Mouse (Mus musculus): Measurements from ENCODE around the gene Tstd2. TPM values are rescaled to one million over a fixed set of nuclear protein-coding genes. Genes with fewer than 3 reads are reported as not detected.

Gene Tstd2
- total and polyA plus RNA-seq, 2 experiments from 2014 or later, result 18.5 to 20.2 TPM

DNA sequence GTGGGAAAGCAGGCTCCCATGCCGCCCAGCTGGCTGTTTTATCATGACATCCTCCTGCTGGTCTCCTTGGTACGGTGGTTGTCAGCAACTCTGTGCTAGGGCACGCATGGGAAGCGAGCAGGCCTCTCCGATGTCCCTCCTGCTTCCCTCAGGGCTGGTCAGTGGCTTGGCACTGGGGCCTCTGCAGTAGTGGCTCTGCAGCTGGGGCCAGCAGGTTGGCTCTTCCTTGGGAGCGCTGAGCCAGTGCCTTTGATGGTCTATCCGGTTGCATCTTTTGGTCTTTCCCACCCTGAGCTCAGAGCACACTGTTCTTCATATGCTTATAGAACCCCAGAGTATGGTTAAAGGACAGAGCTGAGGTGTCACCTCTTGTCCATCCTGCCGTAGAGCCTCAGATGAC, 28.4 kb downstream of the Tstd2 start:
- H3K36me3 ChIP-seq (ENCODE audit: insufficient read depth, low read length), result peaks cover 7% of the 10 kb centered on the region
- 91% methylated on average over 8 of the region's 8 CpGs for WGBS
- ATAC-seq, result no peak

DNA sequence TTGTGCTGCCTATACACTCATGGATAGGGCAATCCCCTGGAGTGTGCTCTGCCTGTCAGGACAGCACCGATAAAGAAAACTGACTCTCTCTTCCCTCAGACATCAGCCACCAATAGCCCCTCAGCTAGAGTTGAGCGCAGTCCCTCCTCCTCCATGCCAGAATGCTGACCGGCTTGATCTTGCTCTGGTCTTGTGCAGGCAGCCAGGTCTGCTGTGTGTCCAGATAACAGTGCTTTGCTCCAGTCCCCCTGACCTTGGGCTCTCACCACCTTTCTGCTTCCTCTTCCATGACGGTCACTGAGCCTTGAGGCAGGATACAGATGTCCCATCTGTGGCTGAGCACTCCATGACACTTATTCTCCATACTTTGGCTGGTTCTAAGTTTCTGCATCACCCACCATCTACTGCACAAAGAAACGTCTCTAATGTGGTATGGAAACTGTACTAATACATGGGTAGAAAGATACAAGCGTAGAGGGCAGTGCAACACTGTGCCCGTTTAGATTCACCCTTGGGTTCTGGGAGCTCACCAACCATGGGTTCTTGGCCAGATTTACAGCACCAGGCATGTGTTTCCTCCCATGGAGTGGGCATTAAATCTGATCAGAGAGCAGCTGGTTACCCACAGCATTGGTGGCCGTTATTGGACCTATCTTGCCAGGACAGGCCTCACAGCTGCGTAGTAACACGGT, 36.3 kb downstream of the Tstd2 start:
- H3K36me3 ChIP-seq (ENCODE audit: insufficient read depth, low read length), result no peaks in the 10 kb centered on the region
- no peak overlapping the region for H3K9ac ChIP-seq (replicated peaks; ENCODE audit: low read length)
- 83% methylated on average over 10 of the region's 10 CpGs for WGBS
- H3K27me3 ChIP-seq (ENCODE audit: insufficient read depth, low read length), result no peaks in the 10 kb centered on the region
- no peaks in the 10 kb centered on the region; the same call in 1 of the 2 replicates for H3K4me1 ChIP-seq (ENCODE audit: insufficient read depth, low read length)
- H3K4me3 ChIP-seq (ENCODE audit: low read length), result no peak overlapping the region
- no peak overlapping the region for H3K27ac ChIP-seq
- ATAC-seq (no peak), DNase-seq (ENCODE audit: low spot score) (no peak)
- no peak overlapping the region for H3K4me2 ChIP-seq (ENCODE audit: low read depth, low read length)
- H3K9me3 ChIP-seq (ENCODE audit: low read length), result no peaks in the 10 kb centered on the region
- TF ChIP-seq CTCF (IDR thresholded peaks at IDR 0.05; ENCODE audit: low read depth), result no peak

More for the DNA sequence above, 28.4 kb downstream of the Tstd2 start:
- TF ChIP-seq CTCF (IDR thresholded peaks at IDR 0.05; ENCODE audit: low read depth), result no peak
- Histone ChIP-seq H3K9ac (replicated peaks; ENCODE audit: low read length) (no peak overlapping the region), H3K4me2 (ENCODE audit: low read depth, low read length) (no peak overlapping the region), H3K27ac (no peak overlapping the region), H3K27me3 (ENCODE audit: insufficient read depth, low read length) (no peaks in the 10 kb centered on the region), H3K9me3 (ENCODE audit: low read length) (no peaks in the 10 kb centered on the region), H3K4me1 (ENCODE audit: insufficient read depth, low read length) (no peaks in the 10 kb centered on the region), H3K4me3 (ENCODE audit: low read length) (no peak overlapping the region)
- no peak for DNase-seq (ENCODE audit: low spot score)

DNA sequence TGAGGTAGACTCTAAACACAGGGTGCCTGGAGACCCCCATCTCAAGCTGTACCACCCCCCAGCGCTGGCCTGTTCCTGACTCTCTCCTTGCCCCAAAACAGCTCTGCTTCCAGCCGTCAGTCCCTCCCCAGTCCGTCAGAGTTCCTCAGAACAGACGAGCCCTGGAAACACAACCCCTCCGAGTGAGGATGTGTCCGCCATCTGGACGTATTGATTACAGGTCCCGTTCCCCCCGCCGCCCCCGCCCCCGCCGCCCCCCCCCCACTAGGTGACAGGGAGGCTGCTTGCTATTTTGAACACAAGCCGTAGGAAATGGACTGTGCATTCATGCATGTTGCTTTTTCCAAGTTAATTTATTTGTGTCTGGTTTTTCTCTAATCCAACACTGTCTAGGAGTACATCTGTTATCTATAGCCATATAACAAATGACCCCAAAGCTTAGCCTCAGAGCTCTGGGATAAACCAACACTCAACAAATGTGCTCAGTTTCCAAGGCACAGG, 37.2 kb downstream of the Tstd2 start:
- Histone ChIP-seq H3K4me2 (ENCODE audit: low read depth, low read length) (no peak overlapping the region), H3K4me1 (ENCODE audit: insufficient read depth, low read length) (no peaks in the 10 kb centered on the region; the same call in 1 of the 2 replicates), H3K4me3 (ENCODE audit: low read length) (no peak overlapping the region), H3K9ac (replicated peaks; ENCODE audit: low read length) (no peak overlapping the region), H3K9me3 (ENCODE audit: low read length) (no peaks in the 10 kb centered on the region), H3K36me3 (ENCODE audit: insufficient read depth, low read length) (no peaks in the 10 kb centered on the region), H3K27me3 (ENCODE audit: insufficient read depth, low read length) (no peaks in the 10 kb centered on the region), H3K27ac (no peak overlapping the region)
- TF ChIP-seq CTCF (IDR thresholded peaks at IDR 0.05; ENCODE audit: low read depth), result no peak
- 18% methylated on average over 14 of the region's 14 CpGs for WGBS
- ATAC-seq (peak; percentile 40; the same call in 1 of the 2 replicates), DNase-seq (ENCODE audit: low spot score) (no peak)

DNA sequence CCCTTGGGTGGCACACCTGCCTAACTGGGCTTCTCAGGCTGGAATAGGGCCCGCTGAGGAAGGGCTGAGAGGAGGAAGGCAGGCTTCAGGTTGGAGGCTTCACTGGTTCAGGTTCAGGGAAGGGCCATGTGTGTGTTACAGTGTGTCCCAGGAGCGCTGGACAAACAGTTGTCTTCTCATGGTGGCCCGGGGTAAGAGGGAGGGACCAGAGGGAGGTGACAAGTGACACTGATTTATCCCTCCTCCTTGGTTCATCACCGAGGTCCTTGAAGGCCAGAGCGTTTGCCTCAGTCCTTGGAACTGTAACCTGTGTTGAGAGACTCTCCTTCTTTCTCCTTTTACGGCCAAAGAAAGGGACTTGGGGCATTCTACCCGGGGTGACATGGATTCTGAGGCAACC, 38.0 kb downstream of the Tstd2 start:
- Histone ChIP-seq H3K4me3 (ENCODE audit: low read length) (no peak overlapping the region), H3K27ac (no peak overlapping the region), H3K27me3 (ENCODE audit: insufficient read depth, low read length) (no peaks in the 10 kb centered on the region), H3K4me2 (ENCODE audit: low read depth, low read length) (no peak overlapping the region), H3K9ac (replicated peaks; ENCODE audit: low read length) (no peak overlapping the region), H3K4me1 (ENCODE audit: insufficient read depth, low read length) (no peaks in the 10 kb centered on the region; the same call in 1 of the 2 replicates), H3K9me3 (ENCODE audit: low read length) (no peaks in the 10 kb centered on the region), H3K36me3 (ENCODE audit: insufficient read depth, low read length) (no peaks in the 10 kb centered on the region)
- no peak for DNase-seq (ENCODE audit: low spot score)
- no peak for TF ChIP-seq CTCF (IDR thresholded peaks at IDR 0.05; ENCODE audit: low read depth)
- no peak for ATAC-seq
- 74% methylated on average over 7 of the region's 7 CpGs for WGBS

DNA sequence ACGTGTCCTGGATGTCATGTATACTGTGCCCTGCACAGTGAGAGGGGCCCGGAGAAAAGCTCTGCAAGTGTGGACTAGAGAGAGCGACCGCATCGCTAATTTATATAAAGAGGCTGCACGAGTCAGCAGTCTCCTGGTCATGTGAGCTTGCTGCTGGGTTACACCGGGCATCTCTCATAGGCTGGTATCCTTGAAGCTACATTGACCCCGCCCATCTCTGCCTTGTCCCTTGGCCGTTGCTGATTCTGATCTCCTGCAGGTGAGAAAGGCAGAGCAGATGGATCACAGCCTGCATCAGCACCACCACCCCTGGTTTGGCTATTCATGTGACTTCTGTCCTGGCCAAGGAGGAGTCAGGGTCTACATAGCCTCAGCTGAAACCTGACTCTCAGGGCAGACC, 39.4 kb downstream of the Tstd2 start:
- no peak overlapping the region for H3K9ac ChIP-seq (replicated peaks; ENCODE audit: low read length)
- H3K4me1 ChIP-seq (ENCODE audit: insufficient read depth, low read length), result no peaks in the 10 kb centered on the region; the same call in 1 of the 2 replicates
- TF ChIP-seq CTCF (IDR thresholded peaks at IDR 0.05; ENCODE audit: low read depth), result no peak
- H3K36me3 ChIP-seq (ENCODE audit: insufficient read depth, low read length), result no peaks in the 10 kb centered on the region
- H3K27ac ChIP-seq, result no peak overlapping the region
- 69% methylated on average over 9 of the region's 9 CpGs for WGBS
- no peaks in the 10 kb centered on the region for H3K27me3 ChIP-seq (ENCODE audit: insufficient read depth, low read length)
- no peak overlapping the region for H3K4me3 ChIP-seq (ENCODE audit: low read length)
- no peak overlapping the region for H3K4me2 ChIP-seq (ENCODE audit: low read depth, low read length)
- no peak; the same call in 1 of the 2 replicates for ATAC-seq
- DNase-seq (ENCODE audit: low spot score), result no peak
- no peaks in the 10 kb centered on the region for H3K9me3 ChIP-seq (ENCODE audit: low read length)

DNA sequence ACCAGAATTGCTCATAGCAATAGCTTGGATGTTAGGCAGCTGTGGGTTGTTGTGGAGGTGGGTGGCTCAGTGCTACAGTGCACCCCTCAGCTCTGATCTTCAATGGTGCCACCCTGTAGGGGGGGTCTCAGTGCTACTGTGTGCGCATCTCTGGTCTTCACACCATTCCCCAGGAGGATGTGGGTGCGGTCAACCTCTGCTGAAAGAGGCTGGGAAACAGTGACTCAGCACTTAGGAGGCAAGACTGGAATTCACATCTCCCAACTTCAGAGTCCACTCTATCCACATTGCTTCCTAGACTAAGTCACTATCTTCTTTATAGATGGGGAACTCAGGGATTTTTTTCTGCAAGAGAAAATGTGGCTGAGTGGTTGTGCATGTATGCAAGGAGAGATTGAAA, 40.9 kb downstream of the Tstd2 start:
- Histone ChIP-seq H3K9me3 (ENCODE audit: low read length) (no peaks in the 10 kb centered on the region), H3K9ac (replicated peaks; ENCODE audit: low read length) (no peak overlapping the region), H3K4me3 (ENCODE audit: low read length) (no peak overlapping the region), H3K36me3 (ENCODE audit: insufficient read depth, low read length) (no peaks in the 10 kb centered on the region), H3K4me2 (ENCODE audit: low read depth, low read length) (no peak overlapping the region), H3K27ac (no peak overlapping the region), H3K27me3 (ENCODE audit: insufficient read depth, low read length) (no peaks in the 10 kb centered on the region), H3K4me1 (ENCODE audit: insufficient read depth, low read length) (no peaks in the 10 kb centered on the region; the same call in 1 of the 2 replicates)
- DNase-seq (ENCODE audit: low spot score) (no peak), ATAC-seq (no peak)
- WGBS, result 94% methylated on average over 2 of the region's 2 CpGs
- no peak for TF ChIP-seq CTCF (IDR thresholded peaks at IDR 0.05; ENCODE audit: low read depth)

DNA sequence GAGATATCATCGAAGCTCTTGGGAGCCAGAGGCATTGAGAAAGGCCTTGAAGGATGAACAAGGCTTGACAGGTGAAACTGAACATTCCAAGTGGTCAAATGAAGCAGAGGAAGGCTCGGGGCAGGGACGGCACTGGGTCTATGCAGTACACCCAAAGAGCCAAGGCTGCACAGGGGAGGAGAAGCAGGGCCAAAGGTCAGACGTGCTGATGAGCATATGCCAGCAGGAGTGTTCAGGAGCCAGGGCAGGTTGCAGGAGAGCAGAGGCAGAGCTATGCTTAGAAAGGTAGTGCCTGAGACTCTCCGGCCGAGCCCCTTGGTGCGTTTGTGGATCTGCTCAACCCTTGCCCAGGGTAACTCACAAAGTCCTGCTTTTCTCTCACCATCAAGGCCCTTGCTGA, 41.9 kb downstream of the Tstd2 start:
- DNase-seq (ENCODE audit: low spot score), result no peak
- Histone ChIP-seq H3K4me1 (ENCODE audit: insufficient read depth, low read length) (no peaks in the 10 kb centered on the region; the same call in none of the 2 replicates), H3K27ac (no peak overlapping the region), H3K36me3 (ENCODE audit: insufficient read depth, low read length) (no peaks in the 10 kb centered on the region), H3K9me3 (ENCODE audit: low read length) (no peaks in the 10 kb centered on the region), H3K4me2 (ENCODE audit: low read depth, low read length) (no peak overlapping the region), H3K4me3 (ENCODE audit: low read length) (no peak overlapping the region), H3K9ac (replicated peaks; ENCODE audit: low read length) (no peak overlapping the region), H3K27me3 (ENCODE audit: insufficient read depth, low read length) (no peaks in the 10 kb centered on the region)
- 90% methylated on average over 7 of the region's 7 CpGs for WGBS
- TF ChIP-seq CTCF (IDR thresholded peaks at IDR 0.05; ENCODE audit: low read depth), result no peak
- ATAC-seq, result no peak

Data from hindbrain, postnatal 0 days (tissue).